In genomic region chr14:19924086-19924485, GRCm38 (mm10) we compare ENCODE assay signal across 32 mouse cellular contexts. TPM values are rescaled to one million over a fixed set of nuclear protein-coding genes. Genes with fewer than 3 reads are reported as not detected.
DNase-seq lines count a peak whose midpoint lies in the region; ATAC-seq lines count a peak whose summit lies in the region.
"Had no signal": no experiment of that assay in that cellular context is flagged by ENCODE, and none has a peak within 500 bp of the region (broad histone marks: within the 10 kb centered on the region; RNA-seq: fewer than 3 reads in every experiment).

No protein-coding gene starts in this region.

- H3K27ac ChIP-seq in forebrain, embryonic 13.5 days = no peak overlapping the region
- H3K27ac ChIP-seq in hindbrain, embryonic 12.5 days = no peak overlapping the region
- H3K27ac ChIP-seq: embryonic facial prominence, embryonic 10.5 days; embryonic facial prominence, embryonic 13.5 days; gastrocnemius, adult 2 months; heart, adult 2 months; heart, embryonic 10.5 days; heart, embryonic 13.5 days; hindbrain, embryonic 13.5 days; intestine, embryonic 15.5 days had no signal

- peaks cover 62% of the 10 kb centered on the region for H3K4me1 ChIP-seq in forebrain, embryonic 13.5 days
- H3K4me1 ChIP-seq in hindbrain, embryonic 12.5 days = peaks cover 38% of the 10 kb centered on the region
- H3K4me1 ChIP-seq: intestine, embryonic 15.5 days had no signal

- H3K9me3 ChIP-seq in forebrain, embryonic 13.5 days (replicated peaks) = peaks cover 8% of the 10 kb centered on the region; the same call in 1 of the 2 replicates
- peaks cover 6% of the 10 kb centered on the region; the same call in 1 of the 2 replicates for H3K9me3 ChIP-seq in hindbrain, embryonic 12.5 days (replicated peaks)
- H3K9me3 ChIP-seq: embryonic facial prominence, embryonic 13.5 days; heart, embryonic 10.5 days; hindbrain, embryonic 13.5 days; intestine, embryonic 15.5 days had no signal

- 88% methylated on average over 2 of the region's 2 CpGs for WGBS in forebrain, embryonic 13.5 days
- 89% methylated on average over 2 of the region's 2 CpGs for WGBS in hindbrain, embryonic 12.5 days

- no peak for ATAC-seq in forebrain, embryonic 13.5 days
- no peak for ATAC-seq in hindbrain, embryonic 12.5 days (ENCODE audit: low FRiP score)
- ATAC-seq: forebrain, embryonic 16.5 days; hindbrain, embryonic 16.5 days; intestine, embryonic 15.5 days had no signal

- peaks cover 28% of the 10 kb centered on the region for H3K36me3 ChIP-seq in forebrain, embryonic 13.5 days (ENCODE audit: poor library complexity, severe bottlenecking)
- peaks cover 18% of the 10 kb centered on the region for H3K36me3 ChIP-seq in hindbrain, embryonic 12.5 days
- H3K36me3 ChIP-seq: intestine, embryonic 15.5 days had no signal

- intact Hi-C loops in heart, postnatal 36 days (cut with DNase I) = no loop called here
- intact Hi-C loops in gastrocnemius, postnatal 36 days (cut with DNase I) = no loop called here

- H3K27me3 ChIP-seq in forebrain, embryonic 13.5 days = no peaks in the 10 kb centered on the region
- no peaks in the 10 kb centered on the region for H3K27me3 ChIP-seq in hindbrain, embryonic 12.5 days
- H3K27me3 ChIP-seq: CH12.LX; embryonic facial prominence, embryonic 13.5 days; heart, embryonic 13.5 days; hindbrain, embryonic 13.5 days; intestine, embryonic 15.5 days had no signal

- no peak overlapping the region for H3K9ac ChIP-seq in forebrain, embryonic 13.5 days
- H3K9ac ChIP-seq in hindbrain, embryonic 12.5 days = no peak overlapping the region
- H3K9ac ChIP-seq: embryonic facial prominence, embryonic 13.5 days; heart, embryonic 13.5 days; hindbrain, embryonic 13.5 days; intestine, embryonic 15.5 days had no signal

- H3K4me3 ChIP-seq in forebrain, embryonic 13.5 days = no peak overlapping the region
- no peak overlapping the region for H3K4me3 ChIP-seq in hindbrain, embryonic 12.5 days
- H3K4me3 ChIP-seq: embryonic facial prominence, embryonic 10.5 days; embryonic facial prominence, embryonic 13.5 days; erythroblast, embryonic 14.5 days; gastrocnemius, adult 2 months; heart, adult 2 months; heart, embryonic 10.5 days; heart, embryonic 13.5 days; hindbrain, embryonic 13.5 days; intestine, embryonic 15.5 days had no signal

- peak; percentile 58 for DNase-seq in heart, adult 11 months
- no peak for DNase-seq in heart, postnatal 36 days
- peak; percentile 32 for DNase-seq in 3134 (ENCODE audit: extremely low read depth, insufficient read length, low spot score)
- DNase-seq in 416B (ENCODE audit: low read depth) = peak; percentile 38
- peak; percentile 96 for DNase-seq in R1 (ENCODE audit: low read depth, low spot score)
- no peak for DNase-seq in gastrocnemius, postnatal 36 days
- DNase-seq: adrenal gland, adult 2 months; adrenal gland, postnatal 14 days; B cell, adult 2 months; cerebellum, adult 11-12 months; cerebellum, adult 8-10 months; cerebellum, postnatal 10 days; cerebellum, postnatal 36 days; embryo, embryonic 11 days; gastrocnemius, adult 2 months; gastrocnemius, postnatal 14 days; heart, adult 2 months; heart, postnatal 14 days; kidney, adult 11 months; kidney, adult 9 months had no signal

- no peak overlapping the region for H3K4me2 ChIP-seq in forebrain, embryonic 13.5 days
- no peak overlapping the region for H3K4me2 ChIP-seq in hindbrain, embryonic 12.5 days (replicated peaks)
- H3K4me2 ChIP-seq: embryonic facial prominence, embryonic 13.5 days; heart, embryonic 13.5 days; hindbrain, embryonic 13.5 days; intestine, embryonic 15.5 days had no signal

RNA-seq across cellular contexts. Expression of gene Gng2, which starts 53.3 kb away (rescaled TPM):
- 10 to 100 TPM in 1 of 2 experiments, 1 to 10 TPM in 1; 8.7 to 13.6 TPM for total RNA-seq in heart, postnatal 36 days (2021)
- 1 to 10 TPM; 2.3 to 4.1 TPM for total RNA-seq in gastrocnemius, postnatal 36 days (2021)
- polyA plus RNA-seq in forebrain, embryonic 13.5 days (2015; fragmentation: Nextera tagmentation; extraction: Ambion mirVana) = 304 and 326 TPM in 2 replicates
- 203 and 213 TPM in 2 replicates for polyA plus RNA-seq in hindbrain, embryonic 12.5 days (2016; fragmentation: Nextera tagmentation; extraction: Ambion mirVana)
- polyA plus RNA-seq: erythroblast, embryonic 14.5 days had no signal

Comparison
In these comparisons a context has a peak if more than half of its experiments do, and no peak if none do; other contexts are left out.
1. DNase-seq: peak in heart, adult 11 months (single experiment), 3134 (single experiment), 416B (single experiment) and R1 (single experiment); none in heart, postnatal 36 days (0 of 2) and gastrocnemius, postnatal 36 days (0 of 2).